Mouse (Mus musculus) liver, adult 2 months (tissue): ENCODE results near the gene Tmc4. TPM values are rescaled to one million over a fixed set of nuclear protein-coding genes. Genes with fewer than 3 reads are reported as not detected.
"Not testable (repeated sequence)": the region's sequence is repeated elsewhere in the genome, so short reads cannot be mapped to it uniquely, and the experiment has no call there.

Experiments used
- DNase-seq: peaks from one replicate; pipeline ENCODE4 v3.0.0-alpha.2; 2011; ENCODE audit warnings: low read depth, low spot score; ENCODE audit errors: extremely low read depth
- H3K27ac ChIP-seq: fragments of 200-500 bp; replicated peaks from 2 replicates; pipeline ENCODE4 v1.5.1; 2012; ENCODE audit warnings: low read depth, mild to moderate bottlenecking, control low read depth, inconsistent platforms, low read length; ENCODE audit not compliant: insufficient read depth
- H3K27me3 ChIP-seq: fragments of 200-500 bp; 2 replicates; pipeline ENCODE4 v1.6.1; 2012; ENCODE audit warnings: mild to moderate bottlenecking, moderate library complexity, low read length, inconsistent platforms; ENCODE audit not compliant: control insufficient read depth, insufficient read depth
- H3K36me3 ChIP-seq: fragments of 200-500 bp; 2 replicates; pipeline ENCODE4 v1.6.1; 2012; ENCODE audit warnings: low read length, inconsistent platforms; ENCODE audit not compliant: control insufficient read depth, insufficient read depth
- H3K4me1 ChIP-seq: fragments of 200-500 bp; 2 replicates; pipeline ENCODE4 v1.6.1; 2011; ENCODE audit warnings: low read length; ENCODE audit not compliant: control insufficient read depth, insufficient read depth
- H3K4me3 ChIP-seq: fragments of 200-500 bp; 2 replicates; pipeline ENCODE4 v1.5.1; 2011; ENCODE audit warnings: low read depth, mild to moderate bottlenecking, control low read depth, low read length, moderate library complexity; ENCODE audit not compliant: insufficient read depth
- H3K79me2 ChIP-seq: fragments of 200-500 bp; 2 replicates; pipeline ENCODE4 v1.6.1; 2012; ENCODE audit warnings: inconsistent platforms, mild to moderate bottlenecking, low read length, moderate library complexity; ENCODE audit not compliant: control insufficient read depth, insufficient read depth
- H3K9ac ChIP-seq: fragments of 200-500 bp; 2 replicates; pipeline ENCODE4 v1.6.1; 2012; ENCODE audit warnings: low read depth, mild to moderate bottlenecking, control low read depth, inconsistent platforms, low read length
- CTCF ChIP-seq: fragments of 200-500 bp; IDR thresholded peaks from 2 replicates; pipeline ENCODE4 v1.5.1; 2011; ENCODE audit warnings: low read depth, low read length, control low read depth
- POLR2A ChIP-seq: fragments of 200-500 bp; IDR thresholded peaks from 2 replicates; pipeline ENCODE4 v1.6.1; 2011; ENCODE audit warnings: low read length, control low read depth; ENCODE audit not compliant: insufficient read depth; ENCODE audit errors: extremely low read depth
- WGBS: fragments of 180-500 bp; shearing (Covaris S2); methylation state at CpG from one replicate; pipeline ENCODE4 v1.1.7; 2018; 5-methylcytosine and 5-hydroxymethylcytosine counted together
- polyA plus RNA-seq: library from polyadenylated mRNA; depleted of rRNA; stranded (reverse); fragments of >200 nt; gene quantifications from 2 replicates; pipeline ENCODE4 v1.2.3, GENCODE M21; 2012
- total RNA-seq: library from RNA; depleted of rRNA; stranded (reverse); fragments of >200 nt; gene quantifications from 2 replicates; pipeline ENCODE4 v1.2.3, GENCODE M21; 2014

The Tmc4 gene
- total and polyA plus RNA-seq, 2 experiments, result 1.8 to 8.2 TPM

DNA sequence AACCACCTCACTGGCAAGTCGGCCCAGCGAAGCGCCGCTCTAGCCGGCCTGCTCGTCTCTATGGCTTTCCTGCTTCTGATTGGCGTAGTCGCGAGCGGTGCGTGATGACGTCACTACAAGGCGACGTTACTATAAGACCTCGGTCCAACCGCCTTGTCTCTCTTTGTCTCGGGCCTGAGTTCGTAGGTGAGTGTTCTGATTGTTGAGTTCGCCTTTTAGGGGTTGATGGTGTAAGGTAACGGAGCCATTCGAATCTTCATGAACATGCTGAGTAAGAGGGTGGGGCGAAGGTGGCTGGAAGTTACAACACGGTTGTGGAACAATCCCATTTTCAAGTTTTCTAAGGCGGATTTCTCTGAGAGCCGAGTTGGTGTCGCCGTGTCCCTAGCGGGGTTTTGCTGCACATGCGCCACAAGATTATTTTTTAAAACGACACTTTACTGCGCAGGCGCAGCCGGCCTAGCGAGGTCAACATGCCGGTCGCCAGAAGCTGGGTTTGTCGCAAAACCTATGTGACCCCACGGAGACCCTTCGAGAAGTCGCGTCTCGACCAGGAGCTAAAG lies 26.6 kb upstream of the Tmc4 start, which contains the start of gene Rps9:
Gene Rps9, plus strand, starts transcription at position 115 of the 563 bp plus-strand sequence.
- H3K36me3 ChIP-seq, result peaks cover 25% of the 10 kb centered on the region
- WGBS, result under 1% methylated on average over 42 of the region's 42 CpGs

GRCm38 (mm10) chr7:3703148-3703878 lies 26.0 kb upstream of the Tmc4 start:
- Histone ChIP-seq H3K9ac (no peak overlapping the region), H3K4me1 (peaks cover 2% of the 10 kb centered on the region; the same call in 1 of the 2 replicates), H3K4me3 (peak overlapping the region; percentile 6), H3K27ac (peak overlapping the region; percentile 29), H3K36me3 (peaks cover 29% of the 10 kb centered on the region), H3K27me3 (no peaks in the 10 kb centered on the region), H3K79me2 (no peaks in the 10 kb centered on the region; the same call in 1 of the 2 replicates)
- DNase-seq, result no peak
- WGBS, result 19% methylated on average over 6 of the region's 6 CpGs
- no peak for TF ChIP-seq CTCF
- no peak for TF ChIP-seq POLR2A

More for the DNA sequence above, 26.6 kb upstream of the Tmc4 start, which contains the start of gene Rps9:
- peak within 1 kb of the TSS; percentile 68 for H3K27ac ChIP-seq
- TF ChIP-seq POLR2A (peak; percentile 78; the same call in 1 of the 2 replicates), CTCF (peak; percentile 31)
- H3K4me1 ChIP-seq, result peaks cover 2% of the 10 kb centered on the region; the same call in 1 of the 2 replicates
- H3K79me2 ChIP-seq, result no peaks in the 10 kb centered on the region; the same call in 1 of the 2 replicates
- DNase-seq, result peak; percentile 93
- H3K4me3 ChIP-seq, result peak within 1 kb of the TSS; percentile 62
- peak within 1 kb of the TSS; percentile 75 for H3K9ac ChIP-seq
- no peaks in the 10 kb centered on the region for H3K27me3 ChIP-seq

- WGBS, result 96% methylated on average over 6 of the region's 6 CpGs
- Histone ChIP-seq H3K79me2 (no peaks in the 10 kb centered on the region), H3K4me1 (no peaks in the 10 kb centered on the region), H3K4me3 (no peak overlapping the region), H3K9ac (no peak overlapping the region), H3K36me3 (peaks cover 14% of the 10 kb centered on the region; the same call in 1 of the 2 replicates), H3K27me3 (no peaks in the 10 kb centered on the region), H3K27ac (no peak overlapping the region)
- no peak for DNase-seq
- TF ChIP-seq CTCF (no peak), POLR2A (no peak)
Observed at GRCm38 (mm10) chr7:3698471-3698870, 21.1 kb upstream of the Tmc4 start.

- H3K27me3 ChIP-seq, H3K4me1 ChIP-seq, H3K79me2 ChIP-seq, DNase-seq: not testable (repeated sequence)
- Histone ChIP-seq H3K36me3 (peaks cover 13% of the 10 kb centered on the region; the same call in 1 of the 2 replicates), H3K4me3 (peak overlapping the region; percentile 93), H3K9ac (peak overlapping the region; percentile 81), H3K27ac (peak overlapping the region; percentile 32; the same call in 1 of the 2 replicates)
- WGBS, result 10% methylated on average over 9 of the region's 9 CpGs
Observed at GRCm38 (mm10) chr7:3694949-3695305, 17.6 kb upstream of the Tmc4 start.

DNA sequence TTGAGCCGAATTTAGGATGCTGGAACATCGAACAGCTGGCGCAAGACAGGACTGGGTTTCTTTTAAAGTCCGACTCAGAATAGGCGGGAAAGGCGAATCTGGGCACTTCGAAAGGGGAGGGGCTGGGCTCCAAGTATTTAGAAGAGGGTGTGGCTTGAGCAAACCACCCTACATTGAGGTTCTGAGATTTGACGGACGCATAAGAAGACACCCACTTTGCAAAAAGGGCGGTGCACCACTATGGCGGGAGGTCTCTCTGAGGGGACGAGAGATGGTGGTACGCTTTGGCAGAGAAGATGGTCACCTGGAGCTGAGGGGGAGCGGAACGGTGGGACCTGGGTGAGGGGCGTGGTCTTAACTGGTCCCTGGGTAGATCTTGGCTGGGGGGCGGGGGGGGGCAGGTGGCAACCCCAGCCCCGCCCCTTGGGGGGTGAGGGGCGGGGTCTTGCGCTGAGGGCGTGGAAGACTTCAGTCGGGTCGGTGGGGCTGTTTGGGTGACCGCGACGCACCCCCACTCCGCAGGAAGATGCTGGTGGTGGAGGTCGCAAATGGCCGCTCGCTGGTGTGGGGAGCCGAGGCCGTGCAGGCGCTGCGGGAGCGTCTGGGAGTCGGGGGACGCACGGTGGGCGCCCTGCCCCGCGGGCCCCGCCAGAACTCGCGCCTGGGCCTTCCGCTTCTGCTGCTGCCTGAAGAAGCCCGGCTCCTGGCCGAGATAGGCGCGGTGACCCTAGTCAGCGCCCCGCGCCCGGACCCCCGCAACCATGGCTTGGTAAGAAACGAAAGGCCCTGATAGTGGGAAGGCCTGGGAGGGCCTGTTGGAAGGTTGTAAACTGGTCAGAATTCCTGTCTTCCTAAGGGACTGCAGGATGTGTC lies 17.0 kb upstream of the Tmc4 start:
- Histone ChIP-seq H3K9ac (peak overlapping the region; percentile 81), H3K36me3 (peaks cover 13% of the 10 kb centered on the region; the same call in 1 of the 2 replicates), H3K27me3 (no peaks in the 10 kb centered on the region), H3K79me2 (peaks cover 5% of the 10 kb centered on the region; the same call in 1 of the 2 replicates), H3K4me3 (peak overlapping the region; percentile 93), H3K4me1 (peaks cover 7% of the 10 kb centered on the region; the same call in 1 of the 2 replicates), H3K27ac (peak overlapping the region; percentile 74)
- DNase-seq, result peak; percentile 90
- TF ChIP-seq CTCF (no peak), POLR2A (no peak)
- 2% methylated on average over 54 of the region's 55 CpGs for WGBS
